Mouse (Mus musculus) ES-Bruce4 (cell line): ENCODE results near the gene Nudt8.

Experiments
- CTCF ChIP-seq: IDR thresholded peaks from one replicate; pipeline ENCODE4 v1.8.1; 2011; ENCODE audit warnings: low read depth, low read length
- EP300 ChIP-seq: IDR thresholded peaks from 2 replicates; pipeline ENCODE4 v1.6.1; 2011; ENCODE audit warnings: low read depth, low read length; ENCODE audit not compliant: insufficient read depth
- POLR2A ChIP-seq: IDR thresholded peaks from one replicate; pipeline ENCODE4 v1.8.1; 2011; ENCODE audit warnings: low read length; ENCODE audit not compliant: insufficient read depth

DNA sequence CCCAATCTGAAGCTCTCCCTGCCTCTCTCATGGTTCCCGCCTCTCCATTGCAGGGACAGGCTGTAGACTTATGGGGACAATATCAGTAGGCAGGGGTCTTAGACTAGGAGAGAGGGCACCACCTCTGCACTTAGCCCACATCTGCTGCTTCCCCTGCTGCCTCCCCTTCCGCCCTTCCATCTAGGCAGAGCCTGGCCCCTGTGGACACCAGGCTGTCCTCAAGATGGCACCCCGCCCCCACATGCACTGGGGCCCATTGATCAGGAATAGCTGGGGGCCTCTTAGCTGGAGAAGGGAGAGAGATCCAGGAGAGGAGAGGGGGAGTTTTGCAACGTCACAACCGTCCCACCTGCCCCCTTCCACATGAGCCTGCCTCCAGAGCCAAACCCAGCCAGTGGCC lies 8.0 kb upstream of the Nudt8 start, which contains the start of gene Tbx10:
- TF ChIP-seq EP300 (no peak), POLR2A (no peak), CTCF (no peak)
